Mouse (Mus musculus) bone marrow macrophage, adult 2 months (primary cell): Measurements from ENCODE around the gene Rfx8.

Source experiments
- CTCF ChIP-seq: IDR thresholded peaks from 2 replicates; pipeline ENCODE4 v1.5.1; 2012; ENCODE audit warnings: low read depth, mild to moderate bottlenecking, low read length, moderate library complexity
- POLR2A ChIP-seq: IDR thresholded peaks from 2 replicates; pipeline ENCODE4 v1.6.1; 2012; ENCODE audit warnings: mild to moderate bottlenecking, low read depth, low read length, borderline replicate concordance

- no peak for TF ChIP-seq POLR2A
- no peak for TF ChIP-seq CTCF
Observed at GRCm38 (mm10) chr1:39754224-39754957, 33.6 kb upstream of the Rfx8 start.
